Mouse (Mus musculus): ENCODE results near the gene Spats1.
A peak's percentile ranks its signal among the peaks of the same experiment; 100 is the strongest.

The Spats1 gene

GRCm38 (mm10) chr17:45474669-45475465, at the start of gene Spats1:
Gene Spats1, minus strand, starts transcription at chr17:45475415.
- peak; percentile 82 to 83 for DNase-seq

GRCm38 (mm10) chr17:45524961-45525360, 49.7 kb upstream of the Spats1 start:
- DNase-seq: no peak

- DNase-seq: no peak
Observed at GRCm38 (mm10) chr17:45523263-45523662, 48.0 kb upstream of the Spats1 start, which contains the start of gene Tcte1. Gene Tcte1, plus strand, starts transcription at chr17:45523434.

- DNase-seq: no peak
Observed at GRCm38 (mm10) chr17:45520136-45520535, 44.9 kb upstream of the Spats1 start.

- peak; percentile 89 to 92 for DNase-seq
Observed at GRCm38 (mm10) chr17:45518766-45519475, 43.7 kb upstream of the Spats1 start.

GRCm38 (mm10) chr17:45517549-45518215, 42.5 kb upstream of the Spats1 start:
- peak in 1 of 2 experiments; percentile 31 for DNase-seq

- no peak for DNase-seq
Observed at GRCm38 (mm10) chr17:45517135-45517534, 41.9 kb upstream of the Spats1 start.

GRCm38 (mm10) chr17:45516488-45516887, 41.3 kb upstream of the Spats1 start:
- peak; percentile 92 to 98 for DNase-seq

- DNase-seq: no peak
Observed at GRCm38 (mm10) chr17:45515806-45516205, 40.6 kb upstream of the Spats1 start.

- no peak for DNase-seq
Observed at GRCm38 (mm10) chr17:45515204-45515726, 40.0 kb upstream of the Spats1 start.

- DNase-seq: no peak
Observed at GRCm38 (mm10) chr17:45511757-45512156, 36.5 kb upstream of the Spats1 start.

GRCm38 (mm10) chr17:45510871-45511270, 35.7 kb upstream of the Spats1 start:
- no peak for DNase-seq

GRCm38 (mm10) chr17:45506700-45507189, 31.5 kb upstream of the Spats1 start, which contains the start of gene Aars2:
Gene Aars2, plus strand, starts transcription at chr17:45506841.
- peak; percentile 95 for DNase-seq

GRCm38 (mm10) chr17:45505941-45506465, 30.8 kb upstream of the Spats1 start:
- DNase-seq: no peak

GRCm38 (mm10) chr17:45503301-45503973, 28.2 kb upstream of the Spats1 start:
- DNase-seq: no peak

GRCm38 (mm10) chr17:45502324-45502723, 27.1 kb upstream of the Spats1 start:
- DNase-seq: no peak

GRCm38 (mm10) chr17:45500981-45501380, 25.8 kb upstream of the Spats1 start:
- no peak for DNase-seq

- DNase-seq: no peak
Observed at GRCm38 (mm10) chr17:45499516-45499915, 24.3 kb upstream of the Spats1 start.

- no peak for DNase-seq
Observed at GRCm38 (mm10) chr17:45498397-45498796, 23.2 kb upstream of the Spats1 start.

GRCm38 (mm10) chr17:45495398-45495797, 20.2 kb upstream of the Spats1 start:
- DNase-seq: no peak

- DNase-seq: no peak
Observed at GRCm38 (mm10) chr17:45490532-45491154, 15.4 kb upstream of the Spats1 start.

Measured in cerebellum, postnatal 36 days (tissue).